Comparison of ENCODE assay signal across 8 mouse cellular contexts in the genomic region with DNA sequence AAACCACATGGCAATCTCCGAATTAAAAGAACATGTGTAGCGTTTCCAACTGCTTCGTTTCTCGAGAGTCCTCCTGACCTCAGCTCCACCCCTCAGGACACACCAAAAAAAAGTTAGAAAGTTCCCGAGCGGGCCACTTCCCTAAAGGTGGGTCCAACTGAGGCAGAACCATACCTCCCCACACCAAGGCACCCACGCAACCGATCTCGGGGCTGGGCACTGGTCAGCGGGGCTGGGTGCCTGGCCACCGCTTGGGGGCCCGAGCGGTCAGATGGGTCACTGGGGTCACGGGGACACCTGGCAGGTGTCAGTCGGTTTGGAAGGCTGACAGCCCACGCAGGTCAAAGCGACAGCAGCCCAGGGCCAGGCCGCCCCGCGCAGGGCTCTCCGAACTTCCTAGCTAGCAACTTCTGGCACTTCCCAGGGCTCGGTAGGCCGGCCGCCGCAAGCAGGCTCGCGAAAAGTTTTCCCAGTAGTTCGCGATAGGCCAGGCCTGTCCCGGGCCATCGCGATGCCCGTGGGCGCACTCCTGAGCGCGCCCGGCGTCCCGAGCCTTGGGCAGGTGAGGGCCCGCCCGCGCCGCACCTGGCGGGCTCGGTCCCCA. TPM values are rescaled to one million over a fixed set of nuclear protein-coding genes. Genes with fewer than 3 reads are reported as not detected.
DNase-seq lines count a peak whose midpoint lies in the region; ATAC-seq and TF ChIP-seq lines count a peak whose summit lies in the region.

No protein-coding gene starts in this region.

- H3K9ac ChIP-seq in embryonic facial prominence, embryonic 15.5 days: peak overlapping the region; percentile 97
- H3K9ac ChIP-seq in hindbrain, embryonic 11.5 days (ENCODE audit: low read depth, low read length): peak overlapping the region; percentile 91
- H3K9ac ChIP-seq in liver, embryonic 16.5 days (ENCODE audit: low read depth, low read length): peak overlapping the region; percentile 72
- H3K9ac ChIP-seq in neural tube, embryonic 15.5 days (replicated peaks): peak overlapping the region; percentile 84

- TF ChIP-seq CTCF in thymus, adult 2 months (IDR thresholded peaks at IDR 0.05; ENCODE audit: borderline replicate concordance, control insufficient read depth, extremely low read depth, insufficient read depth, low read length, poor library complexity): 0 out of 2 replicates have a peak, but pooled peaks have one; percentile 50

- no peaks in the 10 kb centered on the region for H3K36me3 ChIP-seq in thymus, adult 2 months (ENCODE audit: control insufficient read depth, insufficient read depth, low read length)
- H3K36me3 ChIP-seq in embryonic facial prominence, embryonic 15.5 days: no peaks in the 10 kb centered on the region
- no peaks in the 10 kb centered on the region for H3K36me3 ChIP-seq in hindbrain, embryonic 11.5 days (ENCODE audit: control insufficient read depth, insufficient read depth, low read length)
- H3K36me3 ChIP-seq in liver, embryonic 16.5 days (ENCODE audit: control insufficient read depth, insufficient read depth): no peaks in the 10 kb centered on the region
- H3K36me3 ChIP-seq in neural tube, embryonic 15.5 days: no peaks in the 10 kb centered on the region

- TF ChIP-seq POLR2A in thymus, adult 2 months (IDR thresholded peaks at IDR 0.05; ENCODE audit: control insufficient read depth, extremely low read depth, insufficient read depth, low read length, poor library complexity): no peak

- WGBS in thymus, adult 2 months: under 1% methylated on average over 45 of the region's 45 CpGs
- WGBS in embryonic facial prominence, embryonic 15.5 days: under 1% methylated on average over 45 of the region's 45 CpGs
- under 1% methylated on average over 41 of the region's 45 CpGs for WGBS in hindbrain, embryonic 11.5 days
- under 1% methylated on average over 38 of the region's 45 CpGs for WGBS in liver, embryonic 16.5 days (ENCODE audit: insufficient replicate concordance)
- 1% methylated on average over 42 of the region's 45 CpGs for WGBS in neural tube, embryonic 15.5 days

- H3K4me2 ChIP-seq in embryonic facial prominence, embryonic 15.5 days (replicated peaks): peak overlapping the region; percentile 94
- peak overlapping the region; percentile 99 for H3K4me2 ChIP-seq in hindbrain, embryonic 11.5 days (replicated peaks; ENCODE audit: low read depth, low read length)
- peak overlapping the region; percentile 69 for H3K4me2 ChIP-seq in liver, embryonic 16.5 days (ENCODE audit: low read depth, low read length)
- peak overlapping the region; percentile 99 for H3K4me2 ChIP-seq in neural tube, embryonic 15.5 days

- H3K4me1 ChIP-seq in thymus, adult 2 months (replicated peaks; ENCODE audit: control insufficient read depth, insufficient read depth, low read length): peaks cover 31% of the 10 kb centered on the region
- H3K4me1 ChIP-seq in embryonic facial prominence, embryonic 15.5 days: peaks cover 65% of the 10 kb centered on the region
- peaks cover 5% of the 10 kb centered on the region; the same call in 1 of the 2 replicates for H3K4me1 ChIP-seq in hindbrain, embryonic 11.5 days (replicated peaks; ENCODE audit: control insufficient read depth, insufficient read depth, low read length)
- H3K4me1 ChIP-seq in liver, embryonic 16.5 days (ENCODE audit: control insufficient read depth, low read depth, low read length): peaks cover 33% of the 10 kb centered on the region
- H3K4me1 ChIP-seq in neural tube, embryonic 15.5 days: peaks cover 37% of the 10 kb centered on the region

- no peaks in the 10 kb centered on the region for H3K9me3 ChIP-seq in embryonic facial prominence, embryonic 15.5 days (replicated peaks)
- no peaks in the 10 kb centered on the region for H3K9me3 ChIP-seq in hindbrain, embryonic 11.5 days (ENCODE audit: control insufficient read depth, low read length)
- no peaks in the 10 kb centered on the region for H3K9me3 ChIP-seq in liver, embryonic 16.5 days (replicated peaks; ENCODE audit: control insufficient read depth, low read length)
- H3K9me3 ChIP-seq in neural tube, embryonic 15.5 days (replicated peaks): no peaks in the 10 kb centered on the region

- H3K4me3 ChIP-seq in thymus, adult 2 months (ENCODE audit: control insufficient read depth, insufficient read depth, low read length): peak overlapping the region; percentile 95
- H3K4me3 ChIP-seq in embryonic facial prominence, embryonic 15.5 days (replicated peaks): peak overlapping the region; percentile 98
- peak overlapping the region; percentile 90 for H3K4me3 ChIP-seq in hindbrain, embryonic 11.5 days (ENCODE audit: low read depth, low read length)
- H3K4me3 ChIP-seq in liver, embryonic 16.5 days (ENCODE audit: low read depth, low read length): peak overlapping the region; percentile 70
- H3K4me3 ChIP-seq in neural tube, embryonic 15.5 days (replicated peaks): peak overlapping the region; percentile 85

- DNase-seq in thymus, adult 2 months: no peak
- no peak for DNase-seq in thymus, postnatal 14 days
- DNase-seq in hindbrain, embryonic 11.5 days (ENCODE audit: low spot score): peak; percentile 59
- DNase-seq in left cerebral cortex, adult 9 months (ENCODE audit: low spot score in 2 of 2): no peak
- no peak for DNase-seq in ovary, postnatal 10 days (ENCODE audit: low spot score)

- H3K27me3 ChIP-seq in thymus, adult 2 months (ENCODE audit: control insufficient read depth, insufficient read depth, low read length): no peaks in the 10 kb centered on the region
- H3K27me3 ChIP-seq in embryonic facial prominence, embryonic 15.5 days: no peaks in the 10 kb centered on the region
- H3K27me3 ChIP-seq in hindbrain, embryonic 11.5 days (ENCODE audit: control insufficient read depth, insufficient read depth, low read length): peaks cover 3% of the 10 kb centered on the region; the same call in 1 of the 2 replicates
- peaks cover 22% of the 10 kb centered on the region for H3K27me3 ChIP-seq in liver, embryonic 16.5 days (ENCODE audit: control insufficient read depth, insufficient read depth, low read depth, low read length)
- peaks cover 22% of the 10 kb centered on the region for H3K27me3 ChIP-seq in neural tube, embryonic 15.5 days (replicated peaks)

- no peak overlapping the region for H3K27ac ChIP-seq in thymus, adult 2 months (ENCODE audit: control insufficient read depth, insufficient read depth, low read length)
- H3K27ac ChIP-seq in embryonic facial prominence, embryonic 15.5 days (replicated peaks): peak overlapping the region; percentile 91
- 0 out of 2 replicates have a peak overlapping the region, but pooled peaks have one; percentile 53 for H3K27ac ChIP-seq in hindbrain, embryonic 11.5 days (ENCODE audit: low read depth, low read length)
- peak overlapping the region; percentile 79 for H3K27ac ChIP-seq in liver, embryonic 16.5 days (ENCODE audit: low read length)
- H3K27ac ChIP-seq in neural tube, embryonic 15.5 days (replicated peaks): peak overlapping the region; percentile 42

- ATAC-seq in embryonic facial prominence, embryonic 15.5 days (ENCODE audit: insufficient number of reproducible peaks, low FRiP score, low TSS enrichment, low read depth): 0 out of 2 replicates have a peak, but pooled peaks have one; percentile 16
- peak; percentile 38 for ATAC-seq in hindbrain, embryonic 11.5 days (ENCODE audit: low FRiP score)
- peak; percentile 32 for ATAC-seq in liver, embryonic 16.5 days (ENCODE audit: low read depth)
- ATAC-seq in neural tube, embryonic 15.5 days (ENCODE audit: low FRiP score): 0 out of 2 replicates have a peak, but pooled peaks have one; percentile 32

RNA-seq across cellular contexts. Expression of gene Lrp5, which starts 0.7 kb away (rescaled TPM):
- polyA plus RNA-seq in thymus, adult 2 months (2012; rRNA removed): 35.9 and 48.9 TPM in 2 replicates
- 7.7 and 8.6 TPM in 2 replicates for polyA plus RNA-seq in embryonic facial prominence, embryonic 15.5 days (2015; fragmentation: Nextera tagmentation; extraction: Ambion mirVana)
- polyA plus RNA-seq in hindbrain, embryonic 11.5 days (2014; fragmentation: Nextera tagmentation; extraction: Ambion mirVana): 3.0 and 5.1 TPM in 2 replicates
- polyA plus RNA-seq in liver, embryonic 16.5 days (2015; fragmentation: Nextera tagmentation; extraction: Ambion mirVana): 2.2 and 2.7 TPM in 2 replicates
- polyA plus RNA-seq in neural tube, embryonic 15.5 days (2015; fragmentation: Nextera tagmentation; extraction: Ambion mirVana): 1.2 and 2.1 TPM in 2 replicates

RNA-seq across cellular contexts. Expression of gene 1810055G02Rik, which starts 22.4 kb away (rescaled TPM):
- 24.8 and 25.2 TPM in 2 replicates for polyA plus RNA-seq in thymus, adult 2 months (2012; rRNA removed)
- 54.4 and 55.9 TPM in 2 replicates for polyA plus RNA-seq in embryonic facial prominence, embryonic 15.5 days (2015; fragmentation: Nextera tagmentation; extraction: Ambion mirVana)
- polyA plus RNA-seq in hindbrain, embryonic 11.5 days (2014; fragmentation: Nextera tagmentation; extraction: Ambion mirVana): 39.4 and 41.8 TPM in 2 replicates
- polyA plus RNA-seq in liver, embryonic 16.5 days (2015; fragmentation: Nextera tagmentation; extraction: Ambion mirVana): 15.8 and 16.5 TPM in 2 replicates
- 35.1 and 36.5 TPM in 2 replicates for polyA plus RNA-seq in neural tube, embryonic 15.5 days (2015; fragmentation: Nextera tagmentation; extraction: Ambion mirVana)
